Mouse (Mus musculus): ENCODE measurements around the gene Gtf2a2. TPM values are rescaled to one million over a fixed set of nuclear protein-coding genes. Genes with fewer than 3 reads are reported as not detected.
A peak's percentile ranks its signal among the peaks of the same experiment; 100 is the strongest.

The Gtf2a2 gene
- polyA plus RNA-seq (2015; fragmentation: Nextera tagmentation; extraction: Ambion mirVana) = 172 and 177 TPM in 2 replicates

GRCm38 (mm10) chr9:70012408-70012901 is at the start of gene Gtf2a2:
TSS of gene Gtf2a2 (plus strand) at chr9:70012550.
- peak within 1 kb of the TSS; percentile 75 for H3K4me2 ChIP-seq
- no peaks in the 10 kb centered on the region for H3K9me3 ChIP-seq
- H3K36me3 ChIP-seq (replicated peaks) = peaks cover 19% of the 10 kb centered on the region; the same call in 1 of the 2 replicates
- peak within 1 kb of the TSS; percentile 91 for H3K27ac ChIP-seq
- H3K9ac ChIP-seq = peak within 1 kb of the TSS; percentile 91
- peaks cover 23% of the 10 kb centered on the region for H3K4me1 ChIP-seq
- WGBS = under 1% methylated on average over 57 of the region's 57 CpGs
- no peaks in the 10 kb centered on the region for H3K27me3 ChIP-seq (replicated peaks)
- peak within 1 kb of the TSS; percentile 73 for H3K4me3 ChIP-seq
- ATAC-seq (replicated peaks) = peak; percentile 99

- no peak for ATAC-seq (replicated peaks)
- Histone ChIP-seq H3K36me3 (replicated peaks) (no peaks in the 10 kb centered on the region), H3K9ac (no peak overlapping the region), H3K4me3 (no peak overlapping the region), H3K4me1 (no peaks in the 10 kb centered on the region), H3K27ac (no peak overlapping the region), H3K27me3 (replicated peaks) (no peaks in the 10 kb centered on the region), H3K4me2 (no peak overlapping the region), H3K9me3 (no peaks in the 10 kb centered on the region)
- WGBS = 90% methylated on average over 3 of the region's 3 CpGs
Measured at GRCm38 (mm10) chr9:69964370-69964769, 48.0 kb upstream of the Gtf2a2 start.

GRCm38 (mm10) chr9:69985526-69985925 is 26.8 kb upstream of the Gtf2a2 start:
- no peaks in the 10 kb centered on the region for H3K36me3 ChIP-seq (replicated peaks)
- no peak overlapping the region for H3K27ac ChIP-seq
- no peak for ATAC-seq (replicated peaks)
- no peaks in the 10 kb centered on the region for H3K9me3 ChIP-seq
- peaks cover 8% of the 10 kb centered on the region for H3K4me1 ChIP-seq
- WGBS = 77% methylated on average over 1 of the region's 1 CpGs
- H3K4me3 ChIP-seq = no peak overlapping the region
- no peaks in the 10 kb centered on the region for H3K27me3 ChIP-seq (replicated peaks)
- H3K4me2 ChIP-seq = no peak overlapping the region
- no peak overlapping the region for H3K9ac ChIP-seq

- H3K36me3 ChIP-seq (replicated peaks) = no peaks in the 10 kb centered on the region
- H3K9ac ChIP-seq = no peak overlapping the region
- no peaks in the 10 kb centered on the region for H3K27me3 ChIP-seq (replicated peaks)
- no peak overlapping the region for H3K4me2 ChIP-seq
- no peak for ATAC-seq (replicated peaks)
- no peak overlapping the region for H3K27ac ChIP-seq
- peaks cover 13% of the 10 kb centered on the region for H3K4me1 ChIP-seq
- no peak overlapping the region for H3K4me3 ChIP-seq
- H3K9me3 ChIP-seq = no peaks in the 10 kb centered on the region
- 79% methylated on average over 10 of the region's 10 CpGs for WGBS
Measured at GRCm38 (mm10) chr9:69986063-69986462, 26.3 kb upstream of the Gtf2a2 start.

DNA sequence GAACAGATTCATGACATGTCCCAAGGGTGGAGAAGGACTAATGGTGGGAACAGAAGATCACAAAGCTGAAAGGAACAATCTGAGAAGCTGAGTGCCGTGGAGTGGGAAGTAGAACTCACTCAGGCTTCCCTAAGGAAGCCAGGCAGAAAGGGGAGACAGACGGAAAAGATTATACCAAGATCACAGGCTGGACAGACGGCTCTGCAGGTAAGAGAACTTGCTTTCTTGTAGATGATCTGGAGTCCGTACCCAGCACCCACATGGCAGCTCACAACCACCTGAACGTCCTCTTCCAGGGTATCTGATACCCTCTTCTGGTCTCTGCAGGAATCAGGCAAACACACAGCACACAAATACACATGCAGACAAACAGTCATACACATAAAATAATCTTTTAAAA is 25.8 kb upstream of the Gtf2a2 start:
- H3K36me3 ChIP-seq (replicated peaks) = no peaks in the 10 kb centered on the region
- no peaks in the 10 kb centered on the region for H3K27me3 ChIP-seq (replicated peaks)
- WGBS = 88% methylated on average over 5 of the region's 5 CpGs
- H3K4me2 ChIP-seq = no peak overlapping the region
- ATAC-seq (replicated peaks) = no peak
- H3K4me3 ChIP-seq = no peak overlapping the region
- no peaks in the 10 kb centered on the region for H3K9me3 ChIP-seq
- peaks cover 18% of the 10 kb centered on the region for H3K4me1 ChIP-seq
- no peak overlapping the region for H3K9ac ChIP-seq
- H3K27ac ChIP-seq = no peak overlapping the region

DNA sequence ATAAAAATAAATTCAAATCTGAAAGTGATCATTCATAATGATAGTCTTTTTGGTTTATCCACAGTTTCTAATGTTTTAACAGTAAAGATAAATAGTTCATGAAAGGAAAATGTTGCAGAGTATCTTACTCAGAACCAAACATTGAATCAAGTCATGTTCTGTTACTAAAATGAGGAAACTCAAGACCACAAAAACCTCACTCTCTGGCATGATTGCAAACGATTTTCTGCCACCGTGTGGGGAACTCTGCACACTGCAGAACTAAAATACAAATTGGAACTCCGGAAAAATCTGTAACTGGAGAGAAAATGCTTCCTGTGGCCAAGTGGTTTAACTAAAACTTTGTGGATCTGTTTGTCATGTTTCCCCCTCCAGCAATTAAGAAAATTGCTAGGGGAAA is 24.8 kb upstream of the Gtf2a2 start:
- ATAC-seq (replicated peaks) = no peak
- no peak overlapping the region for H3K4me2 ChIP-seq
- no peak overlapping the region for H3K27ac ChIP-seq
- no peaks in the 10 kb centered on the region for H3K27me3 ChIP-seq (replicated peaks)
- H3K9ac ChIP-seq = no peak overlapping the region
- H3K4me1 ChIP-seq = peaks cover 28% of the 10 kb centered on the region
- no peaks in the 10 kb centered on the region for H3K36me3 ChIP-seq (replicated peaks)
- H3K4me3 ChIP-seq = no peak overlapping the region
- under 1% methylated on average over 3 of the region's 3 CpGs for WGBS
- H3K9me3 ChIP-seq = no peaks in the 10 kb centered on the region

DNA sequence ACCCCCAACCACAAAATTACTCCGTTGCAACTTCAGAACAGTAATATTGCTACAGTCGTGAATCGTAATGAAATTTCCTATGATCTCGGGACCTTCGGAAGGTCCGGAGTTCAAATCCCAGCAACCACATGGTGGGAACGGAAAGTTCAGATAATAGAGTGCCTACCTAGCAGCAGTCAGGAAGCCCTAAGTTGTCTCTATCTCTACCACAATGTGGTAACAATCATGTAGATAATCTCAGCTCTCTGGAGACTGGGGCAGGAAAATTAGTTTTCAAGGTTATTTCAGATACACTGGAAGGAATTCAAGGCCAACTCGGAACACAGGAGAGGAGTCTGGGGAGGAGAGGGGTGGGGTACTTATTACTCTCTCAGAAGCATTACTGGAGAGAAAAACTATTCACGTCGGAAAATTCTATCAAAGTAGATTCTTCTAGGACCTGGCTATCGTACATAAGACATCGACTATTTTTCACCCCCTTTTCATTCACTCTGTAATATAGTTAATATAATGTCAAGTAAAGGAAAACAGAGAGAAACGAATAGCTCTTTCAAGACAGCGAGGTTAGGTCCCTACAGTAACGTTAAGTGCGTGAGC is 23.5 kb upstream of the Gtf2a2 start:
- no peaks in the 10 kb centered on the region for H3K27me3 ChIP-seq (replicated peaks)
- WGBS = 38% methylated on average over 16 of the region's 16 CpGs
- peaks cover 34% of the 10 kb centered on the region for H3K4me1 ChIP-seq
- ATAC-seq (replicated peaks) = peak; percentile 22
- peak overlapping the region; percentile 66 for H3K4me2 ChIP-seq
- peak overlapping the region; percentile 91 for H3K27ac ChIP-seq
- H3K9me3 ChIP-seq = no peaks in the 10 kb centered on the region
- H3K36me3 ChIP-seq (replicated peaks) = no peaks in the 10 kb centered on the region
- H3K4me3 ChIP-seq = peak overlapping the region; percentile 84
- H3K9ac ChIP-seq = peak overlapping the region; percentile 88; the same call in 1 of the 2 replicates

- peak; percentile 95 for ATAC-seq (replicated peaks)
- peaks cover 34% of the 10 kb centered on the region for H3K4me1 ChIP-seq
- H3K36me3 ChIP-seq (replicated peaks) = no peaks in the 10 kb centered on the region
- H3K4me2 ChIP-seq = peak within 1 kb of the TSS; percentile 66
- under 1% methylated on average over 76 of the region's 76 CpGs for WGBS
- peak within 1 kb of the TSS; percentile 91 for H3K27ac ChIP-seq
- peak within 1 kb of the TSS; percentile 84 for H3K4me3 ChIP-seq
- no peaks in the 10 kb centered on the region for H3K9me3 ChIP-seq
- H3K27me3 ChIP-seq (replicated peaks) = no peaks in the 10 kb centered on the region
- peak within 1 kb of the TSS; percentile 88 for H3K9ac ChIP-seq
Measured at GRCm38 (mm10) chr9:69989303-69990121, 22.8 kb upstream of the Gtf2a2 start, which contains the start of gene Bnip2. TSS of gene Bnip2 (plus strand) at chr9:69989466.

- peak overlapping the region; percentile 88 for H3K9ac ChIP-seq
- peak overlapping the region; percentile 66 for H3K4me2 ChIP-seq
- peaks cover 34% of the 10 kb centered on the region for H3K4me1 ChIP-seq
- no peaks in the 10 kb centered on the region for H3K9me3 ChIP-seq
- H3K27me3 ChIP-seq (replicated peaks) = no peaks in the 10 kb centered on the region
- peak overlapping the region; percentile 84 for H3K4me3 ChIP-seq
- 9% methylated on average over 5 of the region's 5 CpGs for WGBS
- no peaks in the 10 kb centered on the region for H3K36me3 ChIP-seq (replicated peaks)
- H3K27ac ChIP-seq = no peak overlapping the region
- no peak for ATAC-seq (replicated peaks)
Measured at GRCm38 (mm10) chr9:69990346-69990745, 22.0 kb upstream of the Gtf2a2 start.

- Histone ChIP-seq H3K9ac (no peak overlapping the region), H3K4me1 (peaks cover 34% of the 10 kb centered on the region)
- 79% methylated on average over 5 of the region's 5 CpGs for WGBS
Measured at GRCm38 (mm10) chr9:69992841-69993277, 19.5 kb upstream of the Gtf2a2 start.

DNA sequence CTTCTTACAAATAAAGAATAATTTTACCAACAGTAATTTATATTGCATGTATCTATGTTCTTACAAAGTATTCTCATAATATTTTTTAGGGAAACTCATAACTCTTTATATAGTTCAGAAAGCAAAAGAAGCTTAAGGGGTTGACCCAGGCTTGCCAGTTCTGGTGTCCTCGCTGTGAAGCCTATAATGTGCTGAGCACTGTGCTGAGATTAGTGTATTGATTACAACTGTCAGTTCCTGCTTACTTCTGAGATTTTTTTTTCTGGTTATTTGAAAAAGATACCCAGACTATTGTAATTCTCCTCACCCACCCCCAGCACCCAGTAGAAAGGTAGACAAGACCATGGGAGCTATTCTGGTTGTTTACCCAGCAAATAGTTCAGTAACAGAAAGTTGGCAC is 18.9 kb upstream of the Gtf2a2 start:
- Histone ChIP-seq H3K27me3 (replicated peaks) (no peaks in the 10 kb centered on the region), H3K27ac (no peak overlapping the region), H3K36me3 (replicated peaks) (peaks cover 14% of the 10 kb centered on the region; the same call in 1 of the 2 replicates), H3K9ac (no peak overlapping the region), H3K4me1 (peaks cover 34% of the 10 kb centered on the region), H3K4me2 (no peak overlapping the region), H3K9me3 (no peaks in the 10 kb centered on the region), H3K4me3 (no peak overlapping the region)
- ATAC-seq (replicated peaks) = no peak
- WGBS = 83% methylated on average over 1 of the region's 1 CpGs

More at GRCm38 (mm10) chr9:69992841-69993277, 19.5 kb upstream of the Gtf2a2 start:
- Histone ChIP-seq H3K36me3 (replicated peaks) (peaks cover 12% of the 10 kb centered on the region; the same call in 1 of the 2 replicates), H3K27ac (no peak overlapping the region), H3K9me3 (no peaks in the 10 kb centered on the region), H3K27me3 (replicated peaks) (no peaks in the 10 kb centered on the region), H3K4me3 (no peak overlapping the region), H3K4me2 (no peak overlapping the region)
- ATAC-seq (replicated peaks) = no peak

GRCm38 (mm10) chr9:69994547-69994946 is 17.8 kb upstream of the Gtf2a2 start:
- Histone ChIP-seq H3K9me3 (no peaks in the 10 kb centered on the region), H3K4me3 (no peak overlapping the region), H3K27me3 (replicated peaks) (no peaks in the 10 kb centered on the region), H3K4me2 (no peak overlapping the region), H3K9ac (no peak overlapping the region), H3K27ac (no peak overlapping the region), H3K36me3 (replicated peaks) (peaks cover 24% of the 10 kb centered on the region), H3K4me1 (peaks cover 29% of the 10 kb centered on the region)
- WGBS = 95% methylated on average over 5 of the region's 5 CpGs
- no peak for ATAC-seq (replicated peaks)
